Mouse (Mus musculus): Measurements from ENCODE around the gene Gclc.

GRCm38 (mm10) chr9:77835122-77835521 is 80.8 kb downstream of the Gclc start:
- TF ChIP-seq CTCF (IDR thresholded peaks at IDR 0.05; ENCODE audit: low read depth) (no peak), EP300 (optimal IDR thresholded peaks at IDR 0.05) (no peak)

Measured in stomach, postnatal 0 days (tissue).